Mouse (Mus musculus) spleen, postnatal 14 days (tissue): ENCODE data around the gene Brd3os.

Experiments
- DNase-seq, 2 experiments: peaks; one replicate each; pipeline ENCODE4 v3.0.0; 2021 to 2022; ENCODE audit warnings: low spot score in 2 of 2

Brd3os gene

GRCm38 (mm10) chr2:27469292-27469990, 27.3 kb downstream of the Brd3os start:
- no peak for DNase-seq

GRCm38 (mm10) chr2:27469991-27470355, 27.8 kb downstream of the Brd3os start:
- DNase-seq: no peak

GRCm38 (mm10) chr2:27470535-27470934, 28.4 kb downstream of the Brd3os start:
- no peak for DNase-seq

GRCm38 (mm10) chr2:27471170-27471584, 29.1 kb downstream of the Brd3os start:
- DNase-seq: no peak

- no peak for DNase-seq
These were observed 31.1 kb downstream of the Brd3os start for GRCm38 (mm10) chr2:27473061-27473765.

- DNase-seq: no peak
These were observed 31.8 kb downstream of the Brd3os start for GRCm38 (mm10) chr2:27473911-27474310.

GRCm38 (mm10) chr2:27474621-27475484, 32.7 kb downstream of the Brd3os start:
- peak in 1 of 2 experiments; percentile 30 for DNase-seq

GRCm38 (mm10) chr2:27475495-27476302, 33.6 kb downstream of the Brd3os start:
- peak; percentile 74 to 86 for DNase-seq

GRCm38 (mm10) chr2:27476303-27477192, 34.4 kb downstream of the Brd3os start:
- DNase-seq: no peak

GRCm38 (mm10) chr2:27479821-27480220, 37.7 kb downstream of the Brd3os start:
- DNase-seq: no peak

- DNase-seq: no peak
These were observed 38.2 kb downstream of the Brd3os start for GRCm38 (mm10) chr2:27480367-27480766.

GRCm38 (mm10) chr2:27482265-27482861, 40.2 kb downstream of the Brd3os start:
- no peak for DNase-seq

- no peak for DNase-seq
These were observed 44.6 kb downstream of the Brd3os start for GRCm38 (mm10) chr2:27486725-27487124.

GRCm38 (mm10) chr2:27487336-27488049, 45.4 kb downstream of the Brd3os start:
- no peak for DNase-seq

GRCm38 (mm10) chr2:27488362-27488761, 46.2 kb downstream of the Brd3os start:
- no peak for DNase-seq

- DNase-seq: no peak
These were observed 48.8 kb downstream of the Brd3os start for GRCm38 (mm10) chr2:27490939-27491338.
